Mouse (Mus musculus): Measurements from ENCODE around the gene Mpv17l2. TPM values are rescaled to one million over a fixed set of nuclear protein-coding genes. Genes with fewer than 3 reads are reported as not detected.
A peak's percentile ranks its signal among the peaks of the same experiment; 100 is the strongest.

Mpv17l2 gene
- polyA plus RNA-seq, 1 experiment from 2014 or later: 80.6 TPM

DNA sequence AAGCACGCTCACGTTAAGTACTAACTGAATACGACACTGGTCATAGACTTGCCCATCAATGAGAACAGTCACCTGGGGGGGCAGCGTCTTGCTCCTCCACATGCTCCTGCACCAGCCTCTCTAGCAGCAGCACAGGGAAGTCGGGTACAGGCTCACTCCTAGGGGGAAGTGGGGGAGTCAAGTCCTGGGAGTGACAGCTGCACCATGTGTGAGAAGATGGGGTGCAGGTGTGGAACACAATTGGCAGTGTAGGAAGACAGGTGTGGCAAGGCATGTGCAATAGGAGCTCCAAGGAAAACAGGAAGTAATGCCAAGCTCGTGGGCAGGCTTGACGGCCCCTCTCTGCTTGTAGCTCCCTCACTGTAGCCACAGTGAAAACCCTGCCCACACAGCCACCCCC, 10.5 kb upstream of the Mpv17l2 start:
- H3K9me3 ChIP-seq (ENCODE audit: control insufficient read depth): no peaks in the 10 kb centered on the region
- no peak for TF ChIP-seq CTCF (IDR thresholded peaks at IDR 0.05; ENCODE audit: low read depth)
- H3K27me3 ChIP-seq (replicated peaks; ENCODE audit: control insufficient read depth, insufficient read depth, low read length): no peaks in the 10 kb centered on the region
- no peak overlapping the region for H3K4me2 ChIP-seq (replicated peaks; ENCODE audit: low read depth)
- peaks cover 55% of the 10 kb centered on the region for H3K36me3 ChIP-seq (ENCODE audit: control insufficient read depth, insufficient read depth)
- no peak overlapping the region for H3K27ac ChIP-seq (ENCODE audit: low read depth, low read length)
- ATAC-seq: no peak
- WGBS: 85% methylated on average over 7 of the region's 7 CpGs
- H3K4me3 ChIP-seq (ENCODE audit: low read depth, low read length): no peak overlapping the region
- H3K4me1 ChIP-seq (replicated peaks; ENCODE audit: control insufficient read depth, insufficient read depth, low read length): peaks cover 32% of the 10 kb centered on the region; the same call in 1 of the 2 replicates
- H3K9ac ChIP-seq (ENCODE audit: low read depth, low read length): no peak overlapping the region

DNA sequence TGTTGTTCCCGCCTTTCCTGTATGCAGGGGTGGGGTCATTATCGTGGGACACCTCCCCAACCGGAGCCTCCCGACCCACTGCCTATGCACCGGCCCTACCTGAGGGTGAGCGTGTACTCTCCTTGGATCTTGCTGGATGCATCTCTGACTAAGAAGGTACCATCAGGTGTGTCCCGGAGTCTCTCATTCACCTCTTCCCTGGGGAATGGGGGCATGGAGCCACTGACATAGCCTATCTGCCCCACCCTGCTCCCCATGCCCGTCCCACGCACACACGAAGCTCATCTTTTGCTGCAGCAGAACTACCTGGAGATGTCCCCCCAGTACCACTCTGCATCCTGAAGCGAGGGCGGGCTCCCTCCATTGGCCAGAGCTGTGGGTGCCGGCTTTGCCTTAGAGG, 10.0 kb upstream of the Mpv17l2 start:
- H3K36me3 ChIP-seq (ENCODE audit: control insufficient read depth, insufficient read depth): peaks cover 55% of the 10 kb centered on the region
- no peak overlapping the region for H3K27ac ChIP-seq (ENCODE audit: low read depth, low read length)
- no peak for TF ChIP-seq CTCF (IDR thresholded peaks at IDR 0.05; ENCODE audit: low read depth)
- no peak overlapping the region for H3K9ac ChIP-seq (ENCODE audit: low read depth, low read length)
- no peak overlapping the region for H3K4me3 ChIP-seq (ENCODE audit: low read depth, low read length)
- H3K27me3 ChIP-seq (replicated peaks; ENCODE audit: control insufficient read depth, insufficient read depth, low read length): no peaks in the 10 kb centered on the region
- WGBS: 96% methylated on average over 13 of the region's 13 CpGs
- H3K9me3 ChIP-seq (ENCODE audit: control insufficient read depth): no peaks in the 10 kb centered on the region
- no peak overlapping the region for H3K4me2 ChIP-seq (replicated peaks; ENCODE audit: low read depth)
- peaks cover 30% of the 10 kb centered on the region; the same call in 1 of the 2 replicates for H3K4me1 ChIP-seq (replicated peaks; ENCODE audit: control insufficient read depth, insufficient read depth, low read length)
- no peak for ATAC-seq

DNA sequence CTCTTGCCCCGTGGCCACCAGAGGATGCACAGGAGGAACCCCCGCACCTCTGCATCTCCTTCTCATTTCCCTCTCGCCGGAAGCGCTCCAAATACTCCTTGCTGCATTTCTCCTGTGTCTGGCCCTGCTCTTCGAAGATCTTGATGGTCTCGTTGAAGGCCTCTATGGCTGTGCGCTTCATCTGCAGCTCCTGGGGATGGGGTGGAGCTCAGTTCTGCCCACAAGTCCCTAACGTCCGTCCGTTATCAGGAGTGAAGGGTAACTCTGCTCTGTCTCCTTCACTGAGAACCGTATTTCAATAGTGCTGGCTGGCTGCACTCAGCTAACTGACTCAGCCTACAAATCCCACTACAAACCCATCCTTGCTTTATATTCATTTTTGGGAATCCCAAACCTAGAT, 9.1 kb upstream of the Mpv17l2 start:
- peaks cover 23% of the 10 kb centered on the region; the same call in 1 of the 2 replicates for H3K4me1 ChIP-seq (replicated peaks; ENCODE audit: control insufficient read depth, insufficient read depth, low read length)

DNA sequence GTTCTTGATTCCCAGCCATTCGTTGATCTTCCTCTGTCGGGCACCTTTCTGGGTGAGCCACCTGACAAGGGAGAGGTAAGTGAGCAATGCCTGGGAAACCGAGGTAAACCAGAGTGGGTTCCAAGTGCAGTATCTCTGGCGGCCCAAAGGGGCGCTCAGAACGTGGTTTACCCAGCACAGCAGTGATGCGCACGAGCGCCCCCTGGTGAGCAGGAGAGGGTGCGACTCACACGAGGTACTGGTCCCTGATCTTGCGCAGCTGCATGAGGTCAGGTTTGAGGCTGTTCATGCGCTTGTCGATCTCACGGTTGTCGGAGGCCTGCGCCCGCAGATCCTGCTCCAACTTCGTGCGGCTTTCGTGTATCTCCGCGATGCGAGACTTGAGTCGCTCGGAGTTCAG, 8.6 kb upstream of the Mpv17l2 start:
- peak; percentile 100 for TF ChIP-seq CTCF (IDR thresholded peaks at IDR 0.05; ENCODE audit: low read depth)
- WGBS: 6% methylated on average over 26 of the region's 26 CpGs
- no peaks in the 10 kb centered on the region for H3K27me3 ChIP-seq (replicated peaks; ENCODE audit: control insufficient read depth, insufficient read depth, low read length)
- H3K9ac ChIP-seq (ENCODE audit: low read depth, low read length): no peak overlapping the region
- H3K27ac ChIP-seq (ENCODE audit: low read depth, low read length): no peak overlapping the region
- H3K36me3 ChIP-seq (ENCODE audit: control insufficient read depth, insufficient read depth): peaks cover 50% of the 10 kb centered on the region
- H3K4me1 ChIP-seq (replicated peaks; ENCODE audit: control insufficient read depth, insufficient read depth, low read length): peaks cover 19% of the 10 kb centered on the region; the same call in 1 of the 2 replicates
- ATAC-seq: peak; percentile 52; the same call in 1 of the 2 replicates
- H3K9me3 ChIP-seq (ENCODE audit: control insufficient read depth): no peaks in the 10 kb centered on the region
- H3K4me2 ChIP-seq (replicated peaks; ENCODE audit: low read depth): no peak overlapping the region
- no peak overlapping the region for H3K4me3 ChIP-seq (ENCODE audit: low read depth, low read length)

More for the DNA sequence above, 9.1 kb upstream of the Mpv17l2 start:
- ATAC-seq: no peak
- Histone ChIP-seq H3K9me3 (ENCODE audit: control insufficient read depth) (no peaks in the 10 kb centered on the region), H3K9ac (ENCODE audit: low read depth, low read length) (no peak overlapping the region), H3K4me3 (ENCODE audit: low read depth, low read length) (no peak overlapping the region), H3K4me2 (replicated peaks; ENCODE audit: low read depth) (no peak overlapping the region), H3K27ac (ENCODE audit: low read depth, low read length) (no peak overlapping the region), H3K36me3 (ENCODE audit: control insufficient read depth, insufficient read depth) (peaks cover 55% of the 10 kb centered on the region), H3K27me3 (replicated peaks; ENCODE audit: control insufficient read depth, insufficient read depth, low read length) (no peaks in the 10 kb centered on the region)
- 76% methylated on average over 12 of the region's 12 CpGs for WGBS
- TF ChIP-seq CTCF (IDR thresholded peaks at IDR 0.05; ENCODE audit: low read depth): no peak

DNA sequence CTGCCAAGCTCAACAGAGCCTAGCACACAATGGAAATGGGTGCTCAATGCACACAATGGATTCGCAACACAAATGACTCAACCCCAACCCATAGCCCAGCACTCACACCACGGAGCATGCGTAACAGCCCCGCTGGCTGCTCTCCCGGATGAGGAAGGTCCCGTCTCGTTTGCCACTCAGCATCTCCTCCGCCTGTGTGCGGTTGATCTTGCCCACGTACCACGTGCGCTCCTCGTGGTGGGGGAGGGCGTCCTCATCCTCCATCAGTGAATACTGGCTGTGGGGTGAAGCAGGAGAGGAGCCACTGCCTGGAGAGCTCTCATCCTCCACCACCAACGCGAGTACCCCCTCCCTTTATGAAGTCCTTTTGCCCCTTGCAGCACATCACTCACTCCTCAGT, 8.2 kb upstream of the Mpv17l2 start:
- ATAC-seq: no peak
- 84% methylated on average over 16 of the region's 16 CpGs for WGBS
- Histone ChIP-seq H3K36me3 (ENCODE audit: control insufficient read depth, insufficient read depth) (peaks cover 50% of the 10 kb centered on the region), H3K27me3 (replicated peaks; ENCODE audit: control insufficient read depth, insufficient read depth, low read length) (no peaks in the 10 kb centered on the region), H3K4me2 (replicated peaks; ENCODE audit: low read depth) (no peak overlapping the region), H3K27ac (ENCODE audit: low read depth, low read length) (no peak overlapping the region), H3K9me3 (ENCODE audit: control insufficient read depth) (no peaks in the 10 kb centered on the region), H3K9ac (ENCODE audit: low read depth, low read length) (no peak overlapping the region), H3K4me3 (ENCODE audit: low read depth, low read length) (no peak overlapping the region), H3K4me1 (replicated peaks; ENCODE audit: control insufficient read depth, insufficient read depth, low read length) (peaks cover 15% of the 10 kb centered on the region; the same call in 1 of the 2 replicates)
- TF ChIP-seq CTCF (IDR thresholded peaks at IDR 0.05; ENCODE audit: low read depth): no peak

DNA sequence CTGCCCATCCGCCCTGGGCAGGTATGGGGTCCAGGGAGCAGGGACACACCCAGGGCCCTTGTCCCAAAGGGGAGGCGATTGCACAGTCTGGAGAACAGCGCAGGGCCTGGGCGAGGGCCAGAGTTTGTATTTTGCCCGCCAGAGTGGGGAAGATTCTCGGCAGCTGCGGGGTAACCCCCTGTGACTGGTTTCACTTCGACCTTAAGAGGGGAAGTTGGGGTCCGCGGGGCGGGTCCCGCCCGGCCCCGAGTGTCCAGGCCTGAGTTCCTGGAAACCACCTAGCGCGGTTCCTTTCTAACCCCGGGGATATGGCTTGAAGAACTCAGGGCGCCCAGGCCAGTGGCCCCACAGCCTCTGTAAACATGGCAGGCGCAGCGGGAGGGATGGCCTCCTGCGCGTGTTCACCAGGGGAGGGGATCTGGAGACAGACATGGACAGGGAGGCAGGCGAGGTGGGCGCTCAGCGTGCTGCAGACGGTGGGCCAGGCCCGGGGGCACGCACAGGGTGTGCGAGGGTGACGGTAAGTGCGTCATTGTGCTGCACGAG, 7.6 kb upstream of the Mpv17l2 start:
- peaks cover 8% of the 10 kb centered on the region; the same call in 1 of the 2 replicates for H3K4me1 ChIP-seq (replicated peaks; ENCODE audit: control insufficient read depth, insufficient read depth, low read length)
- 92% methylated on average over 32 of the region's 32 CpGs for WGBS
- no peaks in the 10 kb centered on the region for H3K27me3 ChIP-seq (replicated peaks; ENCODE audit: control insufficient read depth, insufficient read depth, low read length)
- H3K9me3 ChIP-seq (ENCODE audit: control insufficient read depth): no peaks in the 10 kb centered on the region
- H3K36me3 ChIP-seq (ENCODE audit: control insufficient read depth, insufficient read depth): peaks cover 53% of the 10 kb centered on the region
- H3K4me3 ChIP-seq (ENCODE audit: low read depth, low read length): no peak overlapping the region
- H3K4me2 ChIP-seq (replicated peaks; ENCODE audit: low read depth): no peak overlapping the region
- ATAC-seq: no peak
- no peak for TF ChIP-seq CTCF (IDR thresholded peaks at IDR 0.05; ENCODE audit: low read depth)
- no peak overlapping the region; the same call in 1 of the 2 replicates for H3K27ac ChIP-seq (ENCODE audit: low read depth, low read length)
- no peak overlapping the region for H3K9ac ChIP-seq (ENCODE audit: low read depth, low read length)
